Mouse (Mus musculus): ENCODE results near the gene Abcg4.
"Not testable (repeated sequence)": the region's sequence is repeated elsewhere in the genome, so short reads cannot be mapped to it uniquely, and the experiment has no call there.

Abcg4 gene

GRCm38 (mm10) chr9:44288076-44288958 lies at the start of gene Abcg4:
Gene Abcg4, minus strand, starts transcription at chr9:44288615.
- in situ Hi-C loops (cut with MboI, MseI): no loop called here

GRCm38 (mm10) chr9:44337436-44338169 lies 49.2 kb upstream of the Abcg4 start:
- in situ Hi-C loops (cut with MboI, MseI): loop anchor here (5.0 kb wide), 1 partner anchor 45 kb away; no protein-coding TSS in a partner anchor

GRCm38 (mm10) chr9:44336964-44337363 lies 48.5 kb upstream of the Abcg4 start:
- in situ Hi-C loops (cut with MboI, MseI): loop anchor here (5.0 kb wide), 1 partner anchor 45 kb away; no protein-coding TSS in a partner anchor

GRCm38 (mm10) chr9:44336513-44336912 lies 48.1 kb upstream of the Abcg4 start:
- in situ Hi-C loops (cut with MboI, MseI): loop anchor here (5.0 kb wide), 1 partner anchor 46 kb away; no protein-coding TSS in a partner anchor

GRCm38 (mm10) chr9:44336093-44336406 lies 47.6 kb upstream of the Abcg4 start:
- in situ Hi-C loops (cut with MboI, MseI): loop anchor here (5.0 kb wide), 1 partner anchor 46 kb away; no protein-coding TSS in a partner anchor

GRCm38 (mm10) chr9:44335331-44336092 lies 47.1 kb upstream of the Abcg4 start:
- in situ Hi-C loops (cut with MboI, MseI): loop anchor here (5.0 kb wide), 1 partner anchor 47 kb away; no protein-coding TSS in a partner anchor

GRCm38 (mm10) chr9:44334396-44335330 lies 46.2 kb upstream of the Abcg4 start, which contains the start of gene H2afx:
Gene H2afx, plus strand, starts transcription at chr9:44334694.
- in situ Hi-C loops (cut with MboI, MseI): loop anchor here (5.0 kb wide), 1 partner anchor 48 kb away; no protein-coding TSS in a partner anchor

- in situ Hi-C loops (cut with MboI, MseI): no loop called here
Measured at GRCm38 (mm10) chr9:44332918-44333638, 44.7 kb upstream of the Abcg4 start.

GRCm38 (mm10) chr9:44330736-44331135 lies 42.3 kb upstream of the Abcg4 start:
- in situ Hi-C loops (cut with MboI, MseI): no loop called here

GRCm38 (mm10) chr9:44327926-44328325 lies 39.5 kb upstream of the Abcg4 start:
- in situ Hi-C loops (cut with MboI, MseI): no loop called here

- in situ Hi-C loops (cut with MboI, MseI): no loop called here
Measured at GRCm38 (mm10) chr9:44327064-44327711, 38.8 kb upstream of the Abcg4 start.

- in situ Hi-C loops (cut with MboI, MseI): no loop called here
Measured at GRCm38 (mm10) chr9:44326371-44327063, 38.1 kb upstream of the Abcg4 start.

- in situ Hi-C loops (cut with MboI, MseI): no loop called here
Measured at GRCm38 (mm10) chr9:44325768-44326370, 37.5 kb upstream of the Abcg4 start, which contains the start of gene Dpagt1. Gene Dpagt1, plus strand, starts transcription at chr9:44326019.

GRCm38 (mm10) chr9:44325032-44325767 lies 36.8 kb upstream of the Abcg4 start:
- in situ Hi-C loops (cut with MboI, MseI): not testable (repeated sequence)

GRCm38 (mm10) chr9:44324147-44324546 lies 35.7 kb upstream of the Abcg4 start:
- in situ Hi-C loops (cut with MboI, MseI): no loop called here

- in situ Hi-C loops (cut with MboI, MseI): not testable (repeated sequence)
Measured at GRCm38 (mm10) chr9:44323656-44324055, 35.2 kb upstream of the Abcg4 start.

- in situ Hi-C loops (cut with MboI, MseI): no loop called here
Measured at GRCm38 (mm10) chr9:44320799-44321133, 32.4 kb upstream of the Abcg4 start.
